Mouse (Mus musculus) myocyte (in vitro differentiated cells): Measurements from ENCODE around the gene A730049H05Rik.

ENCODE experiments used
- MAX ChIP-seq: IDR thresholded peaks from one replicate; pipeline ENCODE4 v1.6.1; 2011; ENCODE audit warnings: low read depth, mild to moderate bottlenecking, control low read depth
- MYOD1 ChIP-seq, 3 experiments: IDR thresholded peaks; one replicate each; pipeline ENCODE4 v1.6.1; 2011; ENCODE audit warnings: control low read depth in 2 of 3, low read depth in 2 of 3, mild to moderate bottlenecking in 2 of 3, moderate library complexity in 1 of 3; ENCODE audit not compliant: insufficient read length in 2 of 3, control insufficient read depth in 1 of 3

- no peak for TF ChIP-seq MYOD1 (IDR thresholded peaks at IDR 0.05; ENCODE audit: control insufficient read depth in 1 of 3, insufficient read length in 2 of 3, low read depth in 2 of 3)
- no peak for TF ChIP-seq MAX
Measured at GRCm38 (mm10) chr6:92821606-92822005, 5.3 kb downstream of the A730049H05Rik start.
